Mouse (Mus musculus): ENCODE measurements around the gene Gpc4.

Gene Gpc4

DNA sequence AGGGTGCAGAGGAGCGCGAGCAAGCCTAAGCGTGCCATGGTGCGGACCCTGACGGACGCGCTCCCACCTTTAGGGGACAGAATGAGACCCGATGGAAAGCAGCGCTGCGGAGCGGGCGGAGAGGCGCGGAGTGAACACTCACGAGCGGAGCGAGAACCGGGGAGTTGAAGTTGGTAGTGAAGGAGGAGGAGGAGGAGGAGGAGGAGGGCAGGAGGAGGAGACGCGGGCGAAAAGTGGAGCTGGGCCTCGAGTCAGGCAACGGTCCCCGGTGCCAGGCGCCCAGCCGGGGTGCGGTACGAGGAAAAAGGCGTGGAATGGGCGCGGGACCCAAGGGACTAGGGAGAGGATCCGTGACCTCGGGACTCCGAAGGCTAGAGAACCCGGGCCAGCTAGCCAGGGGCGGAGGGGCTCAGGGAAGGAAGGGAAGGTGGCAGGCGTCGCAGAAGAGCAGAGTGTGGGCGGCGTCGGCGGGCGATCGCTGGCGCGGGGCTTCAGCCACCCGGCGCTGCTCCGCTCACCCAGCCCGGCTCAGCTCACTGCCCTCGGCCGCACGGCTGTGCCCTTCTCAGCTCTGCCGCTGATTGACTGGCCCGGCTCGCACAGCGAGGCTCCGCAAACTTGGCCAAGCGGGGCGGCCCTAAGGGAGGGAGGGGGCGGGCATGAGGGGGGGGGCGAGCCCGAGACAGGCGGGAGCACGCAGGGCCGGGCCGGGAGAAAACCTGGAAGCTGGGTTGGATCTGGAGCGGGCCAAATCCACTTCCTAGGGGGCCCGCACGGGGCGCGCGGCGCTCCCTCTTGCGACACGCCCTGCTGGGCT lies at the start of gene Gpc4:
Gene Gpc4, minus strand, starts transcription at position 515 of the 817 bp plus-strand sequence.
- DNase-seq (ENCODE audit: low read depth, low spot score), result no peak

DNA sequence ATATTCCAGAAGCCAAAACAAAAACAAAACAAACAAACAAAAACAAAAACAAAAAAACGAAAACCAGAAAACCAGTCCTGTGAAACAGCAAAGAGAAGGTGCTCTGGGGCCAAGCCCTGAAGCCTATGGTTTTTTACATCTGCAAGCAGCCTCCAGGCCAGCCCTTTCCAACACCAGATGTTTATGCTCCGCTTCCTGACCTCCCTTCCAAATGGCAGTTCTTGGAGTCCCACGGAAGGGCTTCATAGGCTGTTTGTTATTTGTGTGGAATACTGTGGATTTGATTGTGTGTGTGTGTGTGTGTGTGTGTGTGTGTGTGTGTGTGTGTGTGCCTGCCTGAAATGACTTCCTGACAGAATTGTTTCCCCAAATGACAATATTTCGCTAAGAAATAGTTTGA lies 47.8 kb upstream of the Gpc4 start:
- no peak for DNase-seq (ENCODE audit: low read depth, low spot score)

DNA sequence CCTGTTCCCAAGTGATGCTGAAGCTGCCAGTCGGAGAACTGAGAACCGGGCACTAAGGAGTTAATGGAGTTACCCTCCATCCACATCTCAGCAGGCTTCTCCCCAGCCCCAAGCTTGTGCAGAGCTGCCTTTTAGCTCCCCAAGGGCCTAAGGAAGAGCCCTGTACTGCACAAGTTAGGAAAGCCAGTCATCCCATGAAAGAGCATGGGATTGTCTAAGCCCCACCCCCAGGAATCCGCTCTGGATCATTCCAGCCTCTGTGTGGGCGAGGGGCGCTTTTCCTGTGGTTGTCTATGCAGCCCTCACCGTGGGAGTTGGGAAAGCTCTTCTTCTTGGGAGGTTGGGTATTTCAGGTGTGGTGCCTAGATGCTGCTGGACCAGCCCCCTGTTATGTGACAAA lies 34.8 kb upstream of the Gpc4 start:
- DNase-seq (ENCODE audit: low read depth, low spot score), result no peak

DNA sequence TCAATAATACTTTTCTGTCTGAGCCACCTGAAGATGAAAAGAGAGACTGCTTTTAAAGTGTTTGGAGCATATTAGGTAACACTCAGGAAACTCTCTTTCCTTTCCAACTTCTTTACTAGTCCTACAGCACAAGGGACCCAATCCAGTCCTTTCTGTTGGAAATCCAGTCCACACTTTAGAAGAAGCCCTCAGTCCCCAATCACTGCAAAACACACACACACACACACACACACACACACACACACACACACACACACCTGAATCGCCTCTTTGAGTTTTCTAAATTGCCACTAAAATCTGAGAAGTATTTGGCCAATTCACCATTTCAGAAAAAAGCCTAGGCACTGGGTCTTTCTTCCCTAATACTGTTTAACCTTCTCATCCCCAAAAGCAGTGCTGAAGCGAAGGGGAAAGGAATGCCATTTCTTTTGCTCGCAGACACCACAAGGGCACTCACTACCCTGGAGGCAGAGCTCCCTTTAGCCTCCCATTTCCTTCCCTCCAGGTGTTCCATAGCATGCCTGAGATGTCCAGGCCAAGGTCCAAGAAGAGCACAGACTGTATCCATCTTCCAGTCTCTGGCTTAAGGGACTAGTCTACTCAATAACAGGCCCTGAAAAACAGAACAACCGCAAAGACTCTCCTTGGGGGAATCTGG lies 28.4 kb upstream of the Gpc4 start:
- DNase-seq (ENCODE audit: low read depth, low spot score), result no peak

DNA sequence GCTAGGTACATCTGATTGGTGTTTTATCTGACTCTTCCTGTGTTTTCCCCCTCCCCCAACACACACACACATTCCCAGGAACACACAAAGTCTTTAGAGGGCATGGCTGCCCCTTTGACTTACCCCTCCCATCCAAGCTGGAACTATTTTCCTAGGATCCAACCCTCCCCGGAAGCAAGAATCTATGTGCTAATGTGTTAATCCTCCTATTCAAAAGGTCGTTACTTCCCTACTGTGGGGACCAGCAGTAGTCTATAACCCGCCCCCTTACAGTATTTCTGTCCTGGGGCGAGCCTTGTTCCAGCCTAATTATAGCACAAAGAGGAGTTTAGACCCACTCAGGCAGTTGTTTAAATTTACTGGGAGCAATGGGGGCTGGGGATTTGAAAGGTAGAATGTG lies 24.0 kb upstream of the Gpc4 start:
- no peak for DNase-seq (ENCODE audit: low read depth, low spot score)

GRCm38 (mm10) chrX:52183551-52184442 lies 18.7 kb upstream of the Gpc4 start:
- DNase-seq (ENCODE audit: low read depth, low spot score), result no peak

DNA sequence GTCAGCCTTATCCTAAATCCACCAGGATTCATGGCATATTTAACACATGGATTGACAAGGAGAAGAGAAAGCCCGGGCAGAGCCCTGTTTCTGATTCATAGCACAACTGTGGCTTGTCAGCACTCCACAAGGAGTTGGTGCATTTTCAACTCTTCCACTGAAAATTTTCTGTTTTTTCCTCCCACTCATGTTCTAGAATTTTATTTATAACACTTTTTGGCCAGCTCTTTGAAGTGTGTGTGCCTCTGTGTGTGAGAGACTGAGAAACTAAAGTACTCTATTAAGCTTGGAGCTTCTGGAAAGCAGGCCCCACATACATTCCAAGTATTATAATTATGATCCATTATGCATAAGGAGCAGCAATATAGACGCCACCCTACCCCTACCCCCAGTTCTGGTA lies 16.3 kb upstream of the Gpc4 start:
- no peak for DNase-seq (ENCODE audit: low read depth, low spot score)

GRCm38 (mm10) chrX:52177067-52177466 lies 12.0 kb upstream of the Gpc4 start:
- DNase-seq (ENCODE audit: low read depth, low spot score), result no peak

- DNase-seq (ENCODE audit: low read depth, low spot score), result no peak
These were observed 2.6 kb upstream of the Gpc4 start for GRCm38 (mm10) chrX:52167519-52168244.

DNA sequence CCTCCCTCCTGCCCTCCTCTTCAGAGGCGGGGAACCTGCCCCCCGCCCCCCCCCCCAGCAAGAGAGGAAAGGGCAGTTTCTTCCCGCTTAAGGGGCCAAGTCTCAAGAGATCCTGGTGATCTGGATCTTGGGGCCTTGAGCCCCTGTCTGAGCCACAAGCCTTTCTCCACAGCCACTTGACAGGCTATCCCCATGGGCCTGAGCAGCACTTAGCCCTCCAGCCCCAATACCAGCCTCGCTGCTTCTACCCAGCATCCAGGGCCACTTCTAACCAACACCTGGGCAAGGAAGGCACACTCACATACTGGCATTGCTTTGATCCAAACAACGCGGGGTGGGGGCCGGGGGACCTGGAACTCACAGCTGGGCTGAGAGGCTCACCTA lies 495 bp upstream of the Gpc4 start:
- no peak for DNase-seq (ENCODE audit: low read depth, low spot score)

- no peak for DNase-seq (ENCODE audit: low read depth, low spot score)
These were observed 816 bp downstream of the Gpc4 start for GRCm38 (mm10) chrX:52164134-52164737.

GRCm38 (mm10) chrX:52163418-52164133 lies 1.5 kb downstream of the Gpc4 start:
- no peak for DNase-seq (ENCODE audit: low read depth, low spot score)

DNA sequence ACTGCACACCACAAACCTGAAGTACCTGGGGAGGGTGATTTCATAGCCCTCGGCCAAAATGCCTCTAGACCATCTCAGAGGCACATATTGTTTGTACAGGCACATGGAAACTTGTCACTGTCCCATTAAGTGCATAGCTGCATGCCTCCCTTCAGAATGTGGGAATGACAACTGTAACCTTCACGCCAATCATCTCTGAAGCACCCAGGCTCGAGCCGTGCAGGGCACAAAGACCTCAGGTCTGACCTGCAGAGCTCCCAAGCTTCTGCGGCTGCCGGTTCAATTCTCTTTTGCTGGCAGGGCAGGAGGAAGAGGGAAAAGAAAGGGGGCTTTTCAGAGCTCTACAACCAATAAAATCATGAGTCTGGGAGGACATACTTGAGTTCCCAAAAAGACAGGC lies 2.3 kb downstream of the Gpc4 start:
- DNase-seq (ENCODE audit: low read depth, low spot score), result no peak

GRCm38 (mm10) chrX:52162206-52162605 lies 2.8 kb downstream of the Gpc4 start:
- no peak for DNase-seq (ENCODE audit: low read depth, low spot score)

- no peak for DNase-seq (ENCODE audit: low read depth, low spot score)
These were observed 5.4 kb downstream of the Gpc4 start for GRCm38 (mm10) chrX:52159621-52160020.

DNA sequence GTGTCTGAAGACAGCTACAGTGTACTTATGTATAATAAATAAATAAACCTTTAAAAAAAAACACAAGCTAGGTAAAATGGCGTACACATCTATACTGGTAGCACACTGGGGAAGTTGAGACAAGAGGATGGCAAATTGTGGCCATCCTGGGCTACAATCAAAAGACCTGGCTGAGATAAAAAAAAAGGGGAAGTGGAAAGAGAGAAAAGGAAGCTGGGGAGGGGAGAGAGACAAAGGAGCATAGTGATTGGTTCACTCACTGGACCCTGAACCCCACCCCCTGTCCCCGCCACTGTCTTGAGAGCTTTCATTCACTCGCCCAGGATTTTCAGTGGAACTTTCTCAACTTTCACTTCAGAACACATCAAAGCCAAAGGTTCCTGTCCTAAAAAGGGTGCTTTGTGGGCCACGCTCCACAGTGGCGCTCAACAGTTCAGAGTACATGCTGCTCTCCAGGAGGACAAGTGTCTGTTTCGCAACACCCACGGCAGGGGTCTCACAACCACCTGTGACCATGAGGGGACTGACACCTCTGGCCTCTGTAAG lies 9.6 kb downstream of the Gpc4 start:
- DNase-seq (ENCODE audit: low read depth, low spot score), result no peak

DNA sequence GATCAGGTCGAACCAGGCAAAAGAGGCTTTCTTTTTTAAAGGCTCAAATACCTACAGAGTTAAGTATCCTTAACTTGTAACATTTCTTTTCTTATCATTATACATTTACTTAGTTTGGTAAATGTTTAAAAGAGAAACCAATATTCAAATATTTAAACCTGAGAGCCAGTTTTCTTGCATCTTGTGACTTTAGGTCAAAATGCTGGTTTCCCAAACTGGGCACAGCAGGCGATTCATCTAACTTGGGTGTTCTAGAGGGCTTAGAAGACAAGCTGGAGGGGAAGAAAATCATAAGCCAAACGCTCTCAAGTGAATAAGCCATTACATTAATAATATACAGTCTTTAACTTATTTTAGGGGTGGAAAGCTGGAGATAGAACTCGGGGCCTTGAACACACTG lies 10.2 kb downstream of the Gpc4 start:
- no peak for DNase-seq (ENCODE audit: low read depth, low spot score)

- DNase-seq (ENCODE audit: low read depth, low spot score), result no peak
These were observed 11.6 kb downstream of the Gpc4 start for GRCm38 (mm10) chrX:52153451-52153850.

DNA sequence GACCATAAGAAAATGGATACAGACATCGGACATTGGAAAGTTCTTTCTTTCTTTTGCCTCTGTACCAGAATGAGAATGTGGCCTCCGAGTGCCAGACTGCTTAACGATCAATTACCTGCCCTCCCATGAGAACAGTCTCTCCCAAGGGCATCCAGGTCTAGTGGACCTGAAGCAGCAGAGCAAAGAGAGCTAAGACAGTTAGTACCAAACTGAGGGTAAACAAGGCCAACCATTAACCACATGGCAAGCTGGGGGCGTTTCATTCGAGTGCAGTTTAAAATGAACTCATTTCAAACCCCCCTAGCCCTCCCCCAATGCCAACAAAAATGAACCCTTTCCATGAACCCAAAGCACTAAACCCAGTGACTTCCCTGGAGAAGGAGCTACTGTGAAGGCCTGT lies 12.1 kb downstream of the Gpc4 start:
- DNase-seq (ENCODE audit: low read depth, low spot score), result no peak

- no peak for DNase-seq (ENCODE audit: low read depth, low spot score)
These were observed 13.5 kb downstream of the Gpc4 start for GRCm38 (mm10) chrX:52151555-52151954.
